In the genomic region with DNA sequence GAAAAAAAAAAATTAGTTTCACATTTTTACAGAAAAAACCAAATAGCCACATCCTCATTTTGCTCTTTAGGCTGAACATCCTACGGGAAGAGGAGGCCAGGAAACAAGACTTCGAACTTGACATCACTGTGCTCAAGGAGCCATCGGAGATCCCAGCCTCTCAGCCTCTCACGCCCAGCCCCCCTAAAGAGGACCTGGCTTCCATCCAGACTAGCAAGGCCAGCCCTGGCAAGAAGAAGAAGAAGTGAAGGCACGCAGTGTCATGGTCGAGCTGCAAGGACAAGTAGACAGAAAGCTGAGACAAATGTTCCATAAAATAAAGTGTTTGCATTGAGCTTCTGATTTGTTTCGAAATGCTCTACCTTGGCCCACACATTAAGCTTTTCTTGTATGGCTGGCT, we compare ENCODE assay signal across 33 mouse cellular contexts. TPM values are rescaled to one million over a fixed set of nuclear protein-coding genes. Genes with fewer than 3 reads are reported as not detected.
A peak's percentile ranks its signal among the peaks of the same experiment; 100 is the strongest.
DNase-seq lines count a peak whose midpoint lies in the region; ATAC-seq lines count a peak whose summit lies in the region.
"Had no signal": no experiment of that assay in that cellular context is flagged by ENCODE, and none has a peak within 500 bp of the region (broad histone marks: within the 10 kb centered on the region; RNA-seq: fewer than 3 reads in every experiment).

No protein-coding gene starts in this region.

- H3K27ac ChIP-seq in intestine, embryonic 15.5 days: no peak overlapping the region
- H3K27ac ChIP-seq: gastrocnemius, adult 2 months; heart, adult 2 months; hindbrain, embryonic 15.5 days; liver, embryonic 15.5 days; lung, embryonic 15.5 days; midbrain, embryonic 13.5 days; neural tube, embryonic 15.5 days had no signal

- no peak overlapping the region for H3K9ac ChIP-seq in intestine, embryonic 15.5 days
- H3K9ac ChIP-seq: heart, embryonic 12.5 days; hindbrain, embryonic 15.5 days; liver, embryonic 15.5 days; lung, embryonic 15.5 days; midbrain, embryonic 13.5 days; neural tube, embryonic 15.5 days had no signal

- intact Hi-C loops in left cerebral cortex, postnatal 4 days (cut with DNase I): no loop called here

- peak; percentile 9 for DNase-seq in left cerebral cortex, postnatal 4 days
- no peak for DNase-seq in left cerebral cortex, adult 8-10 months (ENCODE audit: low spot score in 2 of 2)
- peak; percentile 34 for DNase-seq in testis, postnatal 14 days (ENCODE audit: low spot score)
- DNase-seq in testis, postnatal 10 days (ENCODE audit: low spot score): no peak
- peak; percentile 65 for DNase-seq in adrenal gland, postnatal 25 days
- no peak for DNase-seq in c-Kit-positive CD71-positive TER-119-positive erythroid progenitor cells, embryonic 14.5 days (ENCODE audit: low spot score)
- DNase-seq: cerebellum, adult 9-10 months; gastrocnemius, adult 2 months; gastrocnemius, postnatal 36 days; heart, adult 2 months; heart, postnatal 10 days; kidney, adult 9 months; kidney, postnatal 10 days; layer of hippocampus, postnatal 36 days; lung, postnatal 36 days had no signal

- peaks cover 17% of the 10 kb centered on the region for H3K36me3 ChIP-seq in intestine, embryonic 15.5 days

- H3K9me3 ChIP-seq in intestine, embryonic 15.5 days: no peaks in the 10 kb centered on the region
- H3K9me3 ChIP-seq: heart, embryonic 12.5 days; hindbrain, embryonic 15.5 days; liver, embryonic 15.5 days; lung, embryonic 15.5 days; midbrain, embryonic 13.5 days; neural tube, embryonic 15.5 days had no signal

- no peak overlapping the region for H3K4me3 ChIP-seq in intestine, embryonic 15.5 days (replicated peaks)
- H3K4me3 ChIP-seq: erythroblast, embryonic 14.5 days; gastrocnemius, adult 2 months; heart, adult 2 months; heart, embryonic 12.5 days; hindbrain, embryonic 15.5 days; liver, embryonic 15.5 days; lung, embryonic 15.5 days; midbrain, embryonic 13.5 days; neural tube, embryonic 15.5 days had no signal

- H3K4me1 ChIP-seq in intestine, embryonic 15.5 days (replicated peaks): 0 out of 2 replicates have a peak, but pooled peaks cover 3% of the 10 kb centered on the region
- H3K4me1 ChIP-seq: liver, embryonic 15.5 days; lung, embryonic 15.5 days had no signal

- H3K27me3 ChIP-seq in intestine, embryonic 15.5 days (replicated peaks): no peaks in the 10 kb centered on the region
- H3K27me3 ChIP-seq: heart, embryonic 12.5 days; hindbrain, embryonic 15.5 days; liver, embryonic 15.5 days; lung, embryonic 15.5 days; midbrain, embryonic 13.5 days; neural tube, embryonic 15.5 days had no signal

- ATAC-seq in intestine, embryonic 15.5 days: no peak
- ATAC-seq: CD4-positive, CD25-positive, alpha-beta regulatory T cell, adult 4 months; forebrain, embryonic 16.5 days; inflammation-experienced regulatory T-cells, adult 6 months; midbrain, embryonic 13.5 days had no signal

- H3K4me2 ChIP-seq in intestine, embryonic 15.5 days (replicated peaks): no peak overlapping the region
- H3K4me2 ChIP-seq: heart, embryonic 12.5 days; hindbrain, embryonic 15.5 days; liver, embryonic 15.5 days; lung, embryonic 15.5 days; midbrain, embryonic 13.5 days; neural tube, embryonic 15.5 days had no signal

- WGBS in intestine, embryonic 15.5 days: 83% methylated on average over 7 of the region's 7 CpGs

RNA-seq across cellular contexts. Expression of gene Ccz1, which starts 29.3 kb away (rescaled TPM):
- total RNA-seq in left cerebral cortex, postnatal 4 days (2021): 10 to 100 TPM; 60.2 to 67.6 TPM
- 10 to 100 TPM; 39.1 to 44.3 (median 40.7) TPM for total RNA-seq in left cerebral cortex, adult 8-10 months (2022)
- total RNA-seq in adrenal gland, postnatal 25 days (2021): 61.5 and 66.8 TPM in 2 replicates
- 69.0 and 75.7 TPM in 2 replicates for polyA plus RNA-seq in intestine, embryonic 15.5 days (2015; fragmentation: Nextera tagmentation; extraction: Ambion mirVana)

RNA-seq across cellular contexts. Expression of gene Ocm, which starts 41.1 kb away (rescaled TPM):
- under 1 TPM in 1 of 2 experiments, not detected in 1; 0.93 TPM for total RNA-seq in left cerebral cortex, postnatal 4 days (2021)
- total RNA-seq in left cerebral cortex, adult 8-10 months (2022): 1 to 10 TPM; 1.0 to 2.6 (median 1.1) TPM
- total RNA-seq in adrenal gland, postnatal 25 days (2021): not detected in 2 replicates
- polyA plus RNA-seq in intestine, embryonic 15.5 days (2015; fragmentation: Nextera tagmentation; extraction: Ambion mirVana): not detected in 2 replicates
- total RNA-seq: adrenal gland, postnatal 4 days; gastrocnemius, adult 2 months; gastrocnemius, postnatal 36 days; heart, adult 2 months; heart, postnatal 10 days; hematopoietic stem cell, adult 5-6 weeks; layer of hippocampus, postnatal 36 days; liver, adult 2 months; megakaryocyte, adult 5-6 weeks had no signal
- polyA plus RNA-seq: CD4-positive, CD25-positive, alpha-beta regulatory T cell, adult 4 months; erythroblast, embryonic 14.5 days; forebrain, embryonic 11.5 days; forebrain, embryonic 16.5 days; heart, adult 2 months; heart, embryonic 12.5 days; hindbrain, embryonic 15.5 days; inflammation-experienced regulatory T-cells, adult 6 months; limb, embryonic 11.5 days; liver, adult 2 months; liver, embryonic 15.5 days; lung, embryonic 15.5 days; midbrain, embryonic 13.5 days; neural tube, embryonic 15.5 days had no signal

RNA-seq across cellular contexts. Expression of gene Rsph10b, which starts 52.5 kb away (rescaled TPM):
- total RNA-seq in left cerebral cortex, postnatal 4 days (2021): 1 to 10 TPM; 4.7 to 6.0 TPM
- total RNA-seq in left cerebral cortex, adult 8-10 months (2022): 1 to 10 TPM; 4.0 to 6.2 (median 5.0) TPM
- total RNA-seq in adrenal gland, postnatal 25 days (2021): 3.8 and 4.9 TPM in 2 replicates
- polyA plus RNA-seq in intestine, embryonic 15.5 days (2015; fragmentation: Nextera tagmentation; extraction: Ambion mirVana): 0.20 and 0.39 TPM in 2 replicates
- total RNA-seq: hematopoietic stem cell, adult 5-6 weeks; liver, adult 2 months had no signal
- polyA plus RNA-seq: liver, adult 2 months had no signal

RNA-seq across cellular contexts. Expression of gene Gm42421, which starts 57.4 kb away (rescaled TPM):
- total RNA-seq in left cerebral cortex, postnatal 4 days (2021): 1 to 10 TPM; 1.9 to 2.1 TPM
- 1 to 10 TPM in 3 of 4 experiments, under 1 TPM in 1; 0.91 to 2.3 (median 1.6) TPM for total RNA-seq in left cerebral cortex, adult 8-10 months (2022)
- total RNA-seq in adrenal gland, postnatal 25 days (2021): 1.8 TPM in 1 of 2 replicates, not detected in the other
- 0.68 TPM in 1 of 2 replicates, not detected in the other for polyA plus RNA-seq in intestine, embryonic 15.5 days (2015; fragmentation: Nextera tagmentation; extraction: Ambion mirVana)
- total RNA-seq: gastrocnemius, adult 2 months; heart, adult 2 months; hematopoietic stem cell, adult 5-6 weeks; liver, adult 2 months had no signal
- polyA plus RNA-seq: erythroblast, embryonic 14.5 days; large intestine, adult 2 months; liver, adult 2 months had no signal

Comparison
In these comparisons a context has a peak if more than half of its experiments do, and no peak if none do; other contexts are left out.
1. DNase-seq: peak in left cerebral cortex, postnatal 4 days (single experiment), testis, postnatal 14 days (single experiment) and adrenal gland, postnatal 25 days (single experiment); none in left cerebral cortex, adult 8-10 months (0 of 2), testis, postnatal 10 days (single experiment) and c-Kit-positive CD71-positive TER-119-positive erythroid progenitor cells, embryonic 14.5 days (single experiment).